Mouse (Mus musculus): Measurements from ENCODE around the gene 1700042G07Rik. TPM values are rescaled to one million over a fixed set of nuclear protein-coding genes. Genes with fewer than 3 reads are reported as not detected.
A peak's percentile ranks its signal among the peaks of the same experiment; 100 is the strongest.

1700042G07Rik gene
- polyA plus RNA-seq, 1 experiment, result not detected

- no peak for TF ChIP-seq CTCF (IDR thresholded peaks at IDR 0.05; ENCODE audit: borderline replicate concordance, insufficient read depth, low read length)
- TF ChIP-seq POLR2A (IDR thresholded peaks at IDR 0.05; ENCODE audit: low read depth, low read length), result no peak
- no peaks in the 10 kb centered on the region for H3K4me1 ChIP-seq (ENCODE audit: control insufficient read depth, insufficient read depth, low read length)
- H3K27ac ChIP-seq (ENCODE audit: insufficient read depth, low read length), result no peak overlapping the region
- no peak overlapping the region for H3K4me3 ChIP-seq (ENCODE audit: insufficient read depth, low read length)
These were observed 30.9 kb upstream of the 1700042G07Rik start for GRCm38 (mm10) chr4:116142269-116142668.

GRCm38 (mm10) chr4:116143317-116143811 is 29.8 kb upstream of the 1700042G07Rik start:
- H3K4me1 ChIP-seq (ENCODE audit: control insufficient read depth, insufficient read depth, low read length), result no peaks in the 10 kb centered on the region
- H3K27ac ChIP-seq (ENCODE audit: insufficient read depth, low read length), result no peak overlapping the region
- peak overlapping the region; percentile 73; the same call in 1 of the 2 replicates for H3K4me3 ChIP-seq (ENCODE audit: insufficient read depth, low read length)
- TF ChIP-seq POLR2A (IDR thresholded peaks at IDR 0.05; ENCODE audit: low read depth, low read length) (no peak), CTCF (IDR thresholded peaks at IDR 0.05; ENCODE audit: borderline replicate concordance, insufficient read depth, low read length) (no peak)

- no peak overlapping the region for H3K27ac ChIP-seq (ENCODE audit: insufficient read depth, low read length)
- H3K4me3 ChIP-seq (ENCODE audit: insufficient read depth, low read length), result peak overlapping the region; percentile 73
- H3K4me1 ChIP-seq (ENCODE audit: control insufficient read depth, insufficient read depth, low read length), result no peaks in the 10 kb centered on the region
- TF ChIP-seq CTCF (IDR thresholded peaks at IDR 0.05; ENCODE audit: borderline replicate concordance, insufficient read depth, low read length) (no peak), POLR2A (IDR thresholded peaks at IDR 0.05; ENCODE audit: low read depth, low read length) (peak; percentile 49; the same call in 1 of the 2 replicates)
These were observed 29.1 kb upstream of the 1700042G07Rik start for GRCm38 (mm10) chr4:116143891-116144717.

GRCm38 (mm10) chr4:116149812-116150155 is 23.4 kb upstream of the 1700042G07Rik start:
- TF ChIP-seq CTCF (IDR thresholded peaks at IDR 0.05; ENCODE audit: borderline replicate concordance, insufficient read depth, low read length) (no peak), POLR2A (IDR thresholded peaks at IDR 0.05; ENCODE audit: low read depth, low read length) (no peak)
- peak overlapping the region; percentile 67 for H3K4me3 ChIP-seq (ENCODE audit: insufficient read depth, low read length)
- H3K4me1 ChIP-seq (ENCODE audit: control insufficient read depth, insufficient read depth, low read length), result no peaks in the 10 kb centered on the region
- peak overlapping the region; percentile 64 for H3K27ac ChIP-seq (ENCODE audit: insufficient read depth, low read length)

GRCm38 (mm10) chr4:116150156-116150861 is 22.9 kb upstream of the 1700042G07Rik start:
- no peaks in the 10 kb centered on the region for H3K4me1 ChIP-seq (ENCODE audit: control insufficient read depth, insufficient read depth, low read length)
- TF ChIP-seq POLR2A (IDR thresholded peaks at IDR 0.05; ENCODE audit: low read depth, low read length) (peak; percentile 87), CTCF (IDR thresholded peaks at IDR 0.05; ENCODE audit: borderline replicate concordance, insufficient read depth, low read length) (no peak)
- peak overlapping the region; percentile 64 for H3K27ac ChIP-seq (ENCODE audit: insufficient read depth, low read length)

GRCm38 (mm10) chr4:116150862-116151221 is 22.3 kb upstream of the 1700042G07Rik start:
- TF ChIP-seq CTCF (IDR thresholded peaks at IDR 0.05; ENCODE audit: borderline replicate concordance, insufficient read depth, low read length) (no peak), POLR2A (IDR thresholded peaks at IDR 0.05; ENCODE audit: low read depth, low read length) (no peak)
- peak overlapping the region; percentile 85 for H3K4me3 ChIP-seq (ENCODE audit: insufficient read depth, low read length)
- H3K4me1 ChIP-seq (ENCODE audit: control insufficient read depth, insufficient read depth, low read length), result no peaks in the 10 kb centered on the region
- H3K27ac ChIP-seq (ENCODE audit: insufficient read depth, low read length), result peak overlapping the region; percentile 45

More at GRCm38 (mm10) chr4:116150156-116150861, 22.9 kb upstream of the 1700042G07Rik start:
- peak overlapping the region; percentile 85 for H3K4me3 ChIP-seq (ENCODE audit: insufficient read depth, low read length)

- TF ChIP-seq CTCF (IDR thresholded peaks at IDR 0.05; ENCODE audit: borderline replicate concordance, insufficient read depth, low read length), result no peak
- TF ChIP-seq POLR2A (IDR thresholded peaks at IDR 0.05; ENCODE audit: low read depth, low read length), result no peak
- H3K4me1 ChIP-seq (ENCODE audit: control insufficient read depth, insufficient read depth, low read length), result no peaks in the 10 kb centered on the region
- H3K4me3 ChIP-seq (ENCODE audit: insufficient read depth, low read length), result peak within 1 kb of the TSS; percentile 85
- H3K27ac ChIP-seq (ENCODE audit: insufficient read depth, low read length), result peak within 1 kb of the TSS; percentile 64
These were observed 21.9 kb upstream of the 1700042G07Rik start, which contains the start of gene Lurap1 for GRCm38 (mm10) chr4:116151238-116151637. Gene Lurap1 (minus strand): TSS chr4:116151338.

- no peak overlapping the region for H3K27ac ChIP-seq (ENCODE audit: insufficient read depth, low read length)
- no peak for TF ChIP-seq CTCF (IDR thresholded peaks at IDR 0.05; ENCODE audit: borderline replicate concordance, insufficient read depth, low read length)
- TF ChIP-seq POLR2A (IDR thresholded peaks at IDR 0.05; ENCODE audit: low read depth, low read length), result no peak
- no peaks in the 10 kb centered on the region for H3K4me1 ChIP-seq (ENCODE audit: control insufficient read depth, insufficient read depth, low read length)
- H3K4me3 ChIP-seq (ENCODE audit: insufficient read depth, low read length), result no peak overlapping the region
These were observed 20.5 kb upstream of the 1700042G07Rik start for GRCm38 (mm10) chr4:116152702-116153101.

- no peak overlapping the region for H3K4me3 ChIP-seq (ENCODE audit: insufficient read depth, low read length)
- no peaks in the 10 kb centered on the region for H3K4me1 ChIP-seq (ENCODE audit: control insufficient read depth, insufficient read depth, low read length)
- TF ChIP-seq CTCF (IDR thresholded peaks at IDR 0.05; ENCODE audit: borderline replicate concordance, insufficient read depth, low read length), result no peak
- TF ChIP-seq POLR2A (IDR thresholded peaks at IDR 0.05; ENCODE audit: low read depth, low read length), result no peak
- H3K27ac ChIP-seq (ENCODE audit: insufficient read depth, low read length), result no peak overlapping the region
These were observed 15.3 kb upstream of the 1700042G07Rik start for GRCm38 (mm10) chr4:116157882-116158281.
